Mouse (Mus musculus) kidney, adult 8-10 months (tissue): ENCODE results near the gene Cldn34b3.
"Not testable (repeated sequence)": the region's sequence is repeated elsewhere in the genome, so short reads cannot be mapped to it uniquely, and the experiment has no call there.

ENCODE experiments used
- DNase-seq, 2 experiments: peaks; one replicate each; pipeline ENCODE4 v3.0.0; 2022

Gene Cldn34b3

DNA sequence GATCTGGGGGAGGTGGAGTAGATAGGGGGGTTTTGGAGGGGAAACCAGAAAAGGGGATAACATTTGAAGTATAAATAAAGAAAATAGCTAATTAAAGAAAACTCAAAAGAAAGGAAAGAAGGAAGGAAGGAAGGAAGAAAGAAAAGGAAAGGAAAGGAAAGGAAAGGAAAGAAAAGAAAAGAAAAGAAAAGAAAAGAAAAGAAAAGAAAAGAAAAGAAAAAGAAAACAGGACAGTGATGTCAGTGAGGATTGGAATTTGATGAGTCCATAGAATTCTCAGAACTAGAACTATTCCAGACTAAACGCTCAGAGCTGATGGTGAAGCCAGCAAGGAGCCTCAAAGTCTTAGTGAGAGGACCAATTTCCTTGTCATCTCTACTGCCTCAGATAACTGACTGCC is at the start of gene Cldn34b3:
Gene Cldn34b3, plus strand, starts transcription at position 301 of the 400 bp plus-strand sequence.
- DNase-seq, result not testable (repeated sequence)
